Mouse (Mus musculus): ENCODE data around the gene 2810006K23Rik. TPM values are rescaled to one million over a fixed set of nuclear protein-coding genes. Genes with fewer than 3 reads are reported as not detected.

2810006K23Rik gene
- total and polyA plus RNA-seq, 3 experiments = 7.6 to 13.3 TPM; not detected in 1

DNA sequence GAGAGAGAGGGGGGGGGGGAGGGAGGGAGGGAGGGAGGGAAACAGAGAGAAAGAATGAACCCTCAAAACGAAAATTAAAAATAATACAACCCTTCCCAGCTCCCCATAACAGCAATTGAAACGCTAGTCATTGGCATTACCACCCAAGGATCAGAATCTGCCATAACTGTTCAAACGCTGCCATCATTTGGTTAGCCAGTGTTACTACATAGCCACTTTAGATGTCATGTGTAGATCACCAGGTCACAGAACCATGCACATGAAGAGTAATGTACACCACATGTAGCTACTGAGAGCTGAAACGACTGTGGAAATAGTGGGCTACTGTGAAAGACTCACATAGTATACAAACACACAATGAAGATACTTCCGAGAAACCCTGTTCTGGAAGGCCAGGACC, 60.0 kb downstream of the 2810006K23Rik start:
- Histone ChIP-seq H3K79me2 (ENCODE audit: control insufficient read depth, insufficient read depth, low read length, poor library complexity) (no peaks in the 10 kb centered on the region), H3K4me1 (ENCODE audit: control insufficient read depth in 1 of 2, insufficient read depth in 2 of 2, low read length in 2 of 2) (peaks cover under 1 to 2% of the 10 kb centered on the region in 2 experiments; a peak in 2 of 4 replicates), H3K27me3 (ENCODE audit: control insufficient read depth in 1 of 2, insufficient read depth in 2 of 2, low read length in 2 of 2) (no peaks in the 10 kb centered on the region), H3K9ac (ENCODE audit: control insufficient read depth, low read depth, low read length, poor library complexity, severe bottlenecking) (no peak overlapping the region), H3K4me3 (ENCODE audit: control insufficient read depth in 1 of 2, insufficient read depth in 1 of 2, low read depth in 2 of 2, low read length in 2 of 2) (no peak overlapping the region), H3K9me3 (replicated peaks; ENCODE audit: insufficient read depth, low read length) (no peaks in the 10 kb centered on the region), H3K27ac (ENCODE audit: control insufficient read depth, low read depth, low read length) (no peak overlapping the region), H3K36me3 (ENCODE audit: control insufficient read depth in 1 of 2, insufficient read depth in 2 of 2, low read length in 2 of 2) (peaks cover 3 to 63% of the 10 kb centered on the region in 2 experiments)
- DNase-seq (ENCODE audit: low read depth, low spot score) = peak; percentile 28
- TF ChIP-seq MAX (IDR thresholded peaks at IDR 0.05; ENCODE audit: low read length) (no peak), ZC3H11A (IDR thresholded peaks at IDR 0.05; ENCODE audit: low read depth, low read length) (no peak), MYC (IDR thresholded peaks at IDR 0.05; ENCODE audit: low read depth, low read length) (no peak), GATA1 (IDR thresholded peaks at IDR 0.05; ENCODE audit: low read depth, low read length) (no peak), E2F4 (IDR thresholded peaks at IDR 0.05; ENCODE audit: borderline replicate concordance, low read depth, low read length) (no peak), ELF1 (IDR thresholded peaks at IDR 0.05; ENCODE audit: low read depth, low read length) (no peak), TAL1 (IDR thresholded peaks at IDR 0.05; ENCODE audit: low read length) (no peak), HCFC1 (IDR thresholded peaks at IDR 0.05; ENCODE audit: low read depth, low read length) (no peak), EP300 (IDR thresholded peaks at IDR 0.05; ENCODE audit: low read depth in 1 of 2, low read length in 2 of 2) (no peak), RAD21 (IDR thresholded peaks at IDR 0.05; ENCODE audit: low read depth, low read length) (peak; percentile 48), BHLHE40 (IDR thresholded peaks at IDR 0.05; ENCODE audit: borderline replicate concordance, low read depth, low read length) (no peak), CTCF (IDR thresholded peaks at IDR 0.05 in 2 of 3, conservative IDR thresholded peaks at IDR 0.05 in 1 of 3; ENCODE audit: control insufficient read depth in 1 of 3, insufficient read depth in 1 of 3, low read depth in 2 of 3, low read length in 3 of 3, poor library complexity in 1 of 3, severe bottlenecking in 1 of 3) (peak in 2 of 3 experiments; percentile 34 to 50; a peak in 3 of 6 replicates), GABPA (IDR thresholded peaks at IDR 0.05; ENCODE audit: low read depth, low read length) (no peak), NRF1 (IDR thresholded peaks at IDR 0.05; ENCODE audit: insufficient read depth, low read depth, low read length, poor library complexity, severe bottlenecking) (no peak), SMC3 (IDR thresholded peaks at IDR 0.05; ENCODE audit: low read depth, low read length) (0 out of 2 replicates have a peak, but pooled peaks have one; percentile 23)

Other genes starting within 250 kb of the 2810006K23Rik start
- gene Abcb9, start 232.3 kb upstream of the 2810006K23Rik start, total RNA-seq (2012; rRNA removed) = 2.1 and 2.4 TPM in 2 replicates
- gene Abcb9, start 232.3 kb upstream of the 2810006K23Rik start, polyA plus RNA-seq (2012; ENCODE audit: insufficient read depth in 1 of 2, insufficient read length in 2 of 2, low read depth in 1 of 2, low replicate concordance in 2 of 2, missing spikeins in 1 of 2) = 1 to 10 TPM in 1 of 2 experiments, not detected in 1; 8.1 TPM
- 37.9 and 39.8 TPM in 2 replicates for gene Ogfod2, start 215.8 kb upstream of the 2810006K23Rik start, total RNA-seq (2012; rRNA removed)
- 10 to 100 TPM in 1 of 2 experiments, not detected in 1; 51.2 TPM for gene Ogfod2, start 215.8 kb upstream of the 2810006K23Rik start, polyA plus RNA-seq (2012; ENCODE audit: insufficient read depth in 1 of 2, insufficient read length in 2 of 2, low read depth in 1 of 2, low replicate concordance in 2 of 2, missing spikeins in 1 of 2)
- 57.8 and 60.4 TPM in 2 replicates for gene Arl6ip4, start 212.0 kb upstream of the 2810006K23Rik start, total RNA-seq (2012; rRNA removed)
- 100 to 1,000 TPM in 1 of 2 experiments, not detected in 1; 128 TPM for gene Arl6ip4, start 212.0 kb upstream of the 2810006K23Rik start, polyA plus RNA-seq (2012; ENCODE audit: insufficient read depth in 1 of 2, insufficient read length in 2 of 2, low read depth in 1 of 2, low replicate concordance in 2 of 2, missing spikeins in 1 of 2)
- 5.7 and 7.0 TPM in 2 replicates for gene Pitpnm2, start 78.3 kb upstream of the 2810006K23Rik start, total RNA-seq (2012; rRNA removed)
- 10 to 100 TPM in 1 of 2 experiments, not detected in 1; 22.2 TPM for gene Pitpnm2, start 78.3 kb upstream of the 2810006K23Rik start, polyA plus RNA-seq (2012; ENCODE audit: insufficient read depth in 1 of 2, insufficient read length in 2 of 2, low read depth in 1 of 2, low replicate concordance in 2 of 2, missing spikeins in 1 of 2)
- gene Mphosph9, start 117 bp upstream of the 2810006K23Rik start, total RNA-seq (2012; rRNA removed) = 9.0 and 10.9 TPM in 2 replicates
- gene Mphosph9, start 117 bp upstream of the 2810006K23Rik start, polyA plus RNA-seq (2012; ENCODE audit: insufficient read depth in 1 of 2, insufficient read length in 2 of 2, low read depth in 1 of 2, low replicate concordance in 2 of 2, missing spikeins in 1 of 2) = 10 to 100 TPM; 10.4 to 60.8 TPM
- gene Cdk2ap1, start 35.0 kb downstream of the 2810006K23Rik start, total RNA-seq (2012; rRNA removed) = 110 and 118 TPM in 2 replicates
- 100 to 1,000 TPM in 1 of 2 experiments, not detected in 1; 430 TPM for gene Cdk2ap1, start 35.0 kb downstream of the 2810006K23Rik start, polyA plus RNA-seq (2012; ENCODE audit: insufficient read depth in 1 of 2, insufficient read length in 2 of 2, low read depth in 1 of 2, low replicate concordance in 2 of 2, missing spikeins in 1 of 2)
- gene Sbno1, start 97.9 kb downstream of the 2810006K23Rik start, total RNA-seq (2012; rRNA removed) = 38.8 and 39.3 TPM in 2 replicates
- 100 to 1,000 TPM in 1 of 2 experiments, 10 to 100 TPM in 1; 32.4 to 500 TPM for gene Sbno1, start 97.9 kb downstream of the 2810006K23Rik start, polyA plus RNA-seq (2012; ENCODE audit: insufficient read depth in 1 of 2, insufficient read length in 2 of 2, low read depth in 1 of 2, low replicate concordance in 2 of 2, missing spikeins in 1 of 2)
- 104 and 110 TPM in 2 replicates for gene Kmt5a, start 111.8 kb downstream of the 2810006K23Rik start, total RNA-seq (2012; rRNA removed)
- gene Kmt5a, start 111.8 kb downstream of the 2810006K23Rik start, polyA plus RNA-seq (2012; ENCODE audit: insufficient read depth in 1 of 2, insufficient read length in 2 of 2, low read depth in 1 of 2, low replicate concordance in 2 of 2, missing spikeins in 1 of 2) = 100 to 1,000 TPM in 1 of 2 experiments, 10 to 100 TPM in 1; 88.6 to 243 TPM
- gene Rilpl2, start 150.3 kb downstream of the 2810006K23Rik start, total RNA-seq (2012; rRNA removed) = 12.1 and 13.4 TPM in 2 replicates
- 10 to 100 TPM in 1 of 2 experiments, not detected in 1; 14.3 TPM for gene Rilpl2, start 150.3 kb downstream of the 2810006K23Rik start, polyA plus RNA-seq (2012; ENCODE audit: insufficient read depth in 1 of 2, insufficient read length in 2 of 2, low read depth in 1 of 2, low replicate concordance in 2 of 2, missing spikeins in 1 of 2)
- gene Snrnp35, start 155.0 kb downstream of the 2810006K23Rik start, total RNA-seq (2012; rRNA removed) = 11.7 and 12.2 TPM in 2 replicates
- gene Snrnp35, start 155.0 kb downstream of the 2810006K23Rik start, polyA plus RNA-seq (2012; ENCODE audit: insufficient read depth in 1 of 2, insufficient read length in 2 of 2, low read depth in 1 of 2, low replicate concordance in 2 of 2, missing spikeins in 1 of 2) = 10 to 100 TPM in 1 of 2 experiments, not detected in 1; 18.3 TPM
- 5.0 and 5.7 TPM in 2 replicates for gene Rilpl1, start 203.3 kb downstream of the 2810006K23Rik start, total RNA-seq (2012; rRNA removed)
- gene Rilpl1, start 203.3 kb downstream of the 2810006K23Rik start, polyA plus RNA-seq (2012; ENCODE audit: insufficient read depth in 1 of 2, insufficient read length in 2 of 2, low read depth in 1 of 2, low replicate concordance in 2 of 2, missing spikeins in 1 of 2) = 1 to 10 TPM in 1 of 2 experiments, not detected in 1; 8.6 TPM
- gene Tmed2, start 212.6 kb downstream of the 2810006K23Rik start, total RNA-seq (2012; rRNA removed) = 245 and 255 TPM in 2 replicates
- 100 to 1,000 TPM in 1 of 2 experiments, not detected in 1; 252 TPM for gene Tmed2, start 212.6 kb downstream of the 2810006K23Rik start, polyA plus RNA-seq (2012; ENCODE audit: insufficient read depth in 1 of 2, insufficient read length in 2 of 2, low read depth in 1 of 2, low replicate concordance in 2 of 2, missing spikeins in 1 of 2)
- 29.1 and 33.8 TPM in 2 replicates for gene Ddx55, start 224.8 kb downstream of the 2810006K23Rik start, total RNA-seq (2012; rRNA removed)
- gene Ddx55, start 224.8 kb downstream of the 2810006K23Rik start, polyA plus RNA-seq (2012; ENCODE audit: insufficient read depth in 1 of 2, insufficient read length in 2 of 2, low read depth in 1 of 2, low replicate concordance in 2 of 2, missing spikeins in 1 of 2) = 10 to 100 TPM in 1 of 2 experiments, not detected in 1; 43.2 TPM

All from MEL (cell line).